Mouse (Mus musculus) lung, embryonic 14.5 days (tissue): Measurements from ENCODE around the gene Klc1. TPM values are rescaled to one million over a fixed set of nuclear protein-coding genes. Genes with fewer than 3 reads are reported as not detected.

Experiments used
- ATAC-seq: fragments of 200-750 bp; cut with Nextera tagmentation; 2 replicates; pipeline ENCODE4 v1.8.0; 2017; ENCODE audit warnings: mild to moderate bottlenecking, moderate TSS enrichment, moderate library complexity; ENCODE audit not compliant: insufficient read depth
- DNase-seq: peaks from one replicate; pipeline ENCODE4 v3.0.0-alpha.2; 2015
- H3K27ac ChIP-seq: fragments of 300-500 bp; sonication (generic); 2 replicates; pipeline ENCODE4 v1.5.1; 2014; ENCODE audit warnings: low read depth, mild to moderate bottlenecking, moderate library complexity
- H3K27me3 ChIP-seq: fragments of 300-500 bp; sonication (generic); 2 replicates; pipeline ENCODE4 v1.6.1; 2014; ENCODE audit warnings: low read length, control low read depth; ENCODE audit not compliant: insufficient read depth
- H3K36me3 ChIP-seq: fragments of 300-500 bp; sonication (generic); 2 replicates; pipeline ENCODE4 v1.6.1; 2014; ENCODE audit warnings: control low read depth; ENCODE audit not compliant: insufficient read depth
- H3K4me1 ChIP-seq: fragments of 300-500 bp; sonication (generic); 2 replicates; pipeline ENCODE4 v1.6.1; 2014; ENCODE audit warnings: antibody characterized with exemption, control low read depth; ENCODE audit not compliant: insufficient read depth
- H3K4me2 ChIP-seq: fragments of 300-500 bp; sonication (generic); 2 replicates; pipeline ENCODE4 v1.6.1; 2014; ENCODE audit warnings: mild to moderate bottlenecking
- H3K4me3 ChIP-seq: fragments of 300-500 bp; sonication (generic); 2 replicates; pipeline ENCODE4 v1.5.1; 2014; ENCODE audit warnings: low read depth, low read length
- H3K9ac ChIP-seq: fragments of 300-500 bp; sonication (generic); 2 replicates; pipeline ENCODE4 v1.6.1; 2014
- H3K9me3 ChIP-seq: fragments of 300-500 bp; sonication (generic); 2 replicates; pipeline ENCODE4 v1.6.1; 2016; ENCODE audit warnings: low read depth, low read length, control low read depth
- CTCF ChIP-seq: IDR thresholded peaks from 2 replicates; pipeline ENCODE4 v1.5.1; 2016; ENCODE audit warnings: antibody characterized with exemption, low read depth
- WGBS: fragments of 180-500 bp; shearing (Covaris S2); extraction: QIAGEN DNeasy Blood & Tissue Kit; methylation state at CpG from one replicate; pipeline ENCODE4 v1.1.7; 2014; 5-methylcytosine and 5-hydroxymethylcytosine counted together
- polyA plus RNA-seq: library from polyadenylated mRNA; unstranded; fragments of >200 nt; fragmentation: Nextera tagmentation; extraction: Ambion mirVana; gene quantifications from 2 replicates; pipeline ENCODE4 v1.2.1, GENCODE M21; 2014

Gene Klc1
- polyA plus RNA-seq, 1 experiment from 2014 or later, result 96.7 TPM

DNA sequence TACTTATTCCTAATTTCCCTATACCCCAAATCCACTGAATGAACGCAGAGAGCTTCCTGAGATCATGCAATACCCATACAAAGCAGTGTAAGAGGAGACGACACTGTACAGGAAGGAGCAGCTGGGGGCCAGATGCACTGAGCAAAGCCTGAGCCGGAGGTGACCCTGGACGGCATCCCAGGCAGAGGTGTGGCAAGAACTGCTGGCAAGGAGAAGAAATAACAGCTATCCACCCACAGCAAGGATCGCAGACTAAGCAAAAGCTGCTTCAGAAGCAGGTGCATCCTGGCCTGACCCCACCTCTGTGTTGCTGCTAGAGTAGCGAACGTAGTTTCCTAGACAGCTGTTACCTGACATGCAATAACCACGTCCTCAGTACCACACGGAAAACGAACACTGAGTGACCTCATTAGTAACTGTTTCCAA is 94.4 kb downstream of the Klc1 start:
- H3K9me3 ChIP-seq, result no peaks in the 10 kb centered on the region
- H3K27me3 ChIP-seq, result no peaks in the 10 kb centered on the region
- no peak for TF ChIP-seq CTCF
- H3K4me2 ChIP-seq, result no peak overlapping the region
- no peak overlapping the region for H3K9ac ChIP-seq
- H3K4me1 ChIP-seq, result no peaks in the 10 kb centered on the region
- DNase-seq (peak; percentile 15), ATAC-seq (no peak)
- H3K27ac ChIP-seq, result no peak overlapping the region
- no peaks in the 10 kb centered on the region; the same call in 1 of the 2 replicates for H3K36me3 ChIP-seq
- no peak overlapping the region for H3K4me3 ChIP-seq
- WGBS, result 45% methylated on average over 10 of the region's 10 CpGs

DNA sequence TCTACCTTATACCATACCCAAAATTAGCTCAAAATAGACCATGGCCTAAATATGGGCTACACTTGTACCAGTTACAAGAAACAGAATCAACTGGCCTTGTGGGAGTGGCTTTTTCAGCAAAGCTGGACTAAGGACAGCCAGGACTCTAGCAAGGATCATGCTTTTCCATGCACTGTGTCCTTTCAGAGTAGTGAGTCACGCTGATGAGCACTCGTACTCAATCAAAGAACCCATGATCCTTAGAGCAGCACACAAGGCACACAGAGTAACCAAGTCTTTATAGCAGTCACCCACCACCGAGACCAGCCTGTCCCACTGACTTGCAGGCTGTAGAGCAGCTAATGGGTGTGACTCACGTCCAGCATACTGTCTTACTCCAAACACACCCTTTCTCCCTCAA is 94.9 kb downstream of the Klc1 start:
- no peak overlapping the region for H3K9ac ChIP-seq
- WGBS, result 70% methylated on average over 4 of the region's 4 CpGs
- no peak for TF ChIP-seq CTCF
- no peak overlapping the region for H3K4me2 ChIP-seq
- no peaks in the 10 kb centered on the region for H3K9me3 ChIP-seq
- DNase-seq, result no peak
- H3K4me3 ChIP-seq, result no peak overlapping the region
- no peak overlapping the region for H3K27ac ChIP-seq
- no peaks in the 10 kb centered on the region for H3K27me3 ChIP-seq
- no peaks in the 10 kb centered on the region for H3K4me1 ChIP-seq
- no peaks in the 10 kb centered on the region; the same call in 1 of the 2 replicates for H3K36me3 ChIP-seq
- no peak for ATAC-seq

DNA sequence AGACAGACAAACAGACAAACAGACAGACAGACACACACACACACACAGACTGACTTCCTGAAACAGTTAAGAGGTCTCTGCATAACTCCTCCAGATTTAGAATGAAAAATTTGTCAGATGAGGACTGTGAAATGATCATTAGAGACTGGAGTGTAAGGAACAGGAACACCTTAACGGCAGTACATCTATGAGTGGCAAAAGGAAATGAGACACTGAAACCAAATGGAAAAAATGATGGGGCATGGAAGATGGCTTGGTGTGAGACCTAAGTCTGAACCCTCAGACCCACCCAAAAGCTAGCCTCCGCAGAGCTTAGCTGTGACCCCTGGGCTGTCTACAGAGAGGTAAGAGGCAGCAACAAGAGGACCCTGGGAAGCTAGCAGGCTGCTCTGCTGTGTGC is 96.8 kb downstream of the Klc1 start:
- no peak for TF ChIP-seq CTCF
- no peak for ATAC-seq
- H3K4me3 ChIP-seq, result no peak overlapping the region
- H3K9me3 ChIP-seq, result no peaks in the 10 kb centered on the region
- no peaks in the 10 kb centered on the region for H3K27me3 ChIP-seq
- H3K27ac ChIP-seq, result no peak overlapping the region
- no peak overlapping the region for H3K4me2 ChIP-seq
- H3K36me3 ChIP-seq, result peaks cover 2% of the 10 kb centered on the region; the same call in 1 of the 2 replicates
- H3K9ac ChIP-seq, result no peak overlapping the region
- no peaks in the 10 kb centered on the region for H3K4me1 ChIP-seq
- DNase-seq, result no peak
- WGBS, result 96% methylated on average over 2 of the region's 2 CpGs

Other genes with a start within 250 kb of the Klc1 start
- gene Eif5, start 220.8 kb upstream of the Klc1 start, polyA plus RNA-seq, result 479 and 486 TPM in 2 replicates
- 57.3 and 62.0 TPM in 2 replicates for gene Mark3, start 184.3 kb upstream of the Klc1 start, polyA plus RNA-seq
- gene Ckb, start 86.5 kb upstream of the Klc1 start, polyA plus RNA-seq, result 210 and 217 TPM in 2 replicates
- 8.7 and 9.3 TPM in 2 replicates for gene Trmt61a, start 80.7 kb upstream of the Klc1 start, polyA plus RNA-seq
- gene Bag5, start 45.6 kb upstream of the Klc1 start, polyA plus RNA-seq, result 51.5 and 53.2 TPM in 2 replicates
- gene Apopt1, start 45.6 kb upstream of the Klc1 start, polyA plus RNA-seq, result 53.3 and 57.3 TPM in 2 replicates
- 15.7 and 16.9 TPM in 2 replicates for gene Xrcc3, start 55.0 kb downstream of the Klc1 start, polyA plus RNA-seq
- 111 and 112 TPM in 2 replicates for gene Zfyve21, start 55.3 kb downstream of the Klc1 start, polyA plus RNA-seq
- 28.9 and 29.0 TPM in 2 replicates for gene Ppp1r13b, start 149.3 kb downstream of the Klc1 start, polyA plus RNA-seq
- gene Atp5mpl, start 208.1 kb downstream of the Klc1 start, polyA plus RNA-seq, result 647 and 712 TPM in 2 replicates
- gene Tdrd9, start 212.7 kb downstream of the Klc1 start, polyA plus RNA-seq, result 0.15 and 0.18 TPM in 2 replicates
- gene Rd3l, start 222.5 kb downstream of the Klc1 start, polyA plus RNA-seq, result not detected in 2 replicates